Comparison of ENCODE assay signal across 22 mouse cellular contexts in the genomic region with DNA sequence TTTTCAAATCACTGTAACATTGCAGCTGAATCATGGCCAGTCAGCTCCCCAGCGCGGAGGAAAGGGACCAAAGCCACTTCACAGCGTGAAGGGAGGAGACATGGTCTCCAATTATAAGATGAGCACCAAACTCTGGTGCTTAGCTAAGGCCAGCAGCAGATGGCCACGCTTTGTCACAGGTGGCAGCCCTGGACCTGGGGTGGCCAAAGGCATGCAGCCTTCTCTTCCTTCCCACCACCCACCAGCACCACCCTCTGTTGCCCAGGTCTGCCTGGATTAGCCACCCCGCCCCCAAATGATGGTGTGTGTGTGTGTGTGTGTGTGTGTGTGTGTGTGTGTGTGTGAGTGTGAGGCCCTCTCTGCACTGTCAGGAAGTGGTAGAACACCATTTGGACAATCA. TPM values are rescaled to one million over a fixed set of nuclear protein-coding genes. Genes with fewer than 3 reads are reported as not detected.
DNase-seq lines count a peak whose midpoint lies in the region; ATAC-seq lines count a peak whose summit lies in the region.
"Had no signal": no experiment of that assay in that cellular context is flagged by ENCODE, and none has a peak within 500 bp of the region (broad histone marks: within the 10 kb centered on the region; RNA-seq: fewer than 3 reads in every experiment).

No protein-coding gene starts in this region.

- intact Hi-C loops in left cerebral cortex, postnatal 4 days (cut with DNase I), result no loop called here

- ATAC-seq in cerebellum, adult (ENCODE audit: insufficient number of reproducible peaks, low FRiP score, low TSS enrichment), result peak; percentile 92
- ATAC-seq: activated CD4-positive, CD25-positive, alpha-beta regulatory T cell, adult 4 months; intestine, embryonic 16.5 days; midbrain, embryonic 15.5 days had no signal

- DNase-seq in left cerebral cortex, postnatal 4 days, result peak; percentile 52
- no peak for DNase-seq in left cerebral cortex, adult 9 months (ENCODE audit: low spot score in 2 of 2)
- peak; percentile 89 for DNase-seq in cerebellum, adult 8-10 months
- no peak for DNase-seq in layer of hippocampus, adult 9-10 months (ENCODE audit: low spot score)
- DNase-seq in spleen, adult 18-20 months, result no peak
- DNase-seq in adrenal gland, postnatal 10 days, result no peak
- DNase-seq: adrenal gland, postnatal 14 days; gastrocnemius, postnatal 10 days; heart, adult 2 months; heart, postnatal 10 days; kidney, postnatal 4 days; lung, postnatal 10 days; thymus, adult 18-20 months had no signal

RNA-seq across cellular contexts. Expression of gene Mindy1, which starts 7.7 kb away (rescaled TPM):
- total RNA-seq in left cerebral cortex, postnatal 4 days (2021), result 10 to 100 TPM; 29.7 to 32.6 TPM
- 10 to 100 TPM; 71.2 to 78.1 TPM for total RNA-seq in adrenal gland, postnatal 10 days (2021)

RNA-seq across cellular contexts. Expression of gene Prune1, which starts 8.4 kb away (rescaled TPM):
- 10 to 100 TPM; 63.9 to 69.3 TPM for total RNA-seq in left cerebral cortex, postnatal 4 days (2021)
- 10 to 100 TPM; 22.2 to 27.9 TPM for total RNA-seq in adrenal gland, postnatal 10 days (2021)

RNA-seq across cellular contexts. Expression of gene Bnipl, which starts 22.5 kb away (rescaled TPM):
- total RNA-seq in left cerebral cortex, postnatal 4 days (2021), result under 1 TPM; 0.36 to 0.74 TPM
- under 1 TPM in 1 of 2 experiments, not detected in 1; 0.42 TPM for total RNA-seq in adrenal gland, postnatal 10 days (2021)
- total RNA-seq: common myeloid progenitor, adult 5-6 weeks; G1E; gastrocnemius, postnatal 10 days; heart, adult 2 months; heart, postnatal 10 days; megakaryocyte progenitor cell, adult 5-6 weeks had no signal

RNA-seq across cellular contexts. Expression of gene Gm128, which starts 32.1 kb away (rescaled TPM):
- not detected for total RNA-seq in left cerebral cortex, postnatal 4 days (2021)
- total RNA-seq in adrenal gland, postnatal 10 days (2021), result under 1 TPM in 1 of 2 experiments, not detected in 1; 0.18 TPM
- total RNA-seq: adrenal gland, postnatal 14 days; G1E; heart, adult 2 months; layer of hippocampus, postnatal 14 days; left cerebral cortex, postnatal 14 days had no signal

RNA-seq across cellular contexts. Expression of gene Anxa9, which starts 33.5 kb away (rescaled TPM):
- total RNA-seq in left cerebral cortex, postnatal 4 days (2021), result 1 to 10 TPM; 1.0 to 1.2 TPM
- total RNA-seq in adrenal gland, postnatal 10 days (2021), result 1 to 10 TPM; 1.1 to 1.3 TPM

Comparison
In these comparisons a context has a peak if more than half of its experiments do, and no peak if none do; other contexts are left out.
1. DNase-seq: peak in left cerebral cortex, postnatal 4 days (single experiment) and cerebellum, adult 8-10 months (single experiment); none in left cerebral cortex, adult 9 months (0 of 2), layer of hippocampus, adult 9-10 months (single experiment), spleen, adult 18-20 months (0 of 2) and adrenal gland, postnatal 10 days (single experiment).